Mouse (Mus musculus) stomach, embryonic 16.5 days (tissue): Measurements from ENCODE around the gene Stxbp3. TPM values are rescaled to one million over a fixed set of nuclear protein-coding genes. Genes with fewer than 3 reads are reported as not detected.
"Not testable (repeated sequence)": the region's sequence is repeated elsewhere in the genome, so short reads cannot be mapped to it uniquely, and the experiment has no call there.

Experiments used
- ATAC-seq: fragments of 200-750 bp; cut with Nextera tagmentation; 2 replicates; pipeline ENCODE4 v1.8.0; 2017; ENCODE audit warnings: moderate number of reproducible peaks, moderate TSS enrichment; ENCODE audit not compliant: insufficient read depth, low FRiP score
- H3K27ac ChIP-seq: fragments of 300-500 bp; sonication (generic); 2 replicates; pipeline ENCODE4 v1.5.1; 2014; ENCODE audit warnings: low read length
- H3K27me3 ChIP-seq: fragments of 300-500 bp; sonication (generic); 2 replicates; pipeline ENCODE4 v1.6.1; 2014; ENCODE audit warnings: low read length, control low read depth, mixed read lengths; ENCODE audit not compliant: control insufficient read depth, insufficient read depth
- H3K36me3 ChIP-seq: fragments of 300-500 bp; sonication (generic); 2 replicates; pipeline ENCODE4 v1.6.1; 2014; ENCODE audit warnings: low read length; ENCODE audit not compliant: control insufficient read depth, insufficient read depth
- H3K4me1 ChIP-seq: fragments of 300-500 bp; sonication (generic); 2 replicates; pipeline ENCODE4 v1.6.1; 2014; ENCODE audit warnings: low read length, control low read depth, mixed read lengths; ENCODE audit not compliant: control insufficient read depth, insufficient read depth
- H3K4me2 ChIP-seq: fragments of 300-500 bp; sonication (generic); 2 replicates; pipeline ENCODE4 v1.6.1; 2014; ENCODE audit warnings: low read depth, low read length, mixed read lengths
- H3K4me3 ChIP-seq: fragments of 300-500 bp; sonication (generic); replicated peaks from 2 replicates; pipeline ENCODE4 v1.5.1; 2014; ENCODE audit warnings: mild to moderate bottlenecking, low read length
- H3K9ac ChIP-seq: fragments of 300-500 bp; sonication (generic); 2 replicates; pipeline ENCODE4 v1.6.1; 2014; ENCODE audit warnings: low read length
- H3K9me3 ChIP-seq: fragments of 300-500 bp; sonication (generic); replicated peaks from 2 replicates; pipeline ENCODE4 v1.6.1; 2016; ENCODE audit warnings: low read length, control low read depth; ENCODE audit not compliant: control insufficient read depth
- whole genome bisulfite sequencing: fragments of 180-500 bp; shearing (Covaris S2); extraction: QIAGEN DNeasy Blood & Tissue Kit; methylation state at CpG from one replicate; pipeline ENCODE4 v1.1.7; 2014; 5-methylcytosine and 5-hydroxymethylcytosine counted together
- polyA plus RNA-seq: library from polyadenylated mRNA; unstranded; fragments of >200 nt; fragmentation: Nextera tagmentation; extraction: Ambion mirVana; gene quantifications from 2 replicates; pipeline ENCODE4 v1.2.1, GENCODE M21; 2015

Gene Stxbp3
- polyA plus RNA-seq, 1 experiment from 2014 or later = 44.6 TPM

- no peak overlapping the region for H3K4me3 ChIP-seq
- peak overlapping the region; percentile 44 for H3K9ac ChIP-seq
Observed at GRCm38 (mm10) chr3:108880544-108881507, 40.5 kb upstream of the Stxbp3 start.

GRCm38 (mm10) chr3:108879836-108880435 lies 39.6 kb upstream of the Stxbp3 start:
- H3K36me3 ChIP-seq = no peaks in the 10 kb centered on the region
- no peak for ATAC-seq
- H3K4me1 ChIP-seq = peaks cover 18% of the 10 kb centered on the region
- 0 out of 2 replicates have a peak overlapping the region, but pooled peaks have one; percentile 50 for H3K27ac ChIP-seq
- H3K4me2 ChIP-seq = no peak overlapping the region; the same call in 1 of the 2 replicates
- 55% methylated on average over 5 of the region's 5 CpGs for WGBS
- H3K9me3 ChIP-seq = no peaks in the 10 kb centered on the region
- no peak overlapping the region for H3K9ac ChIP-seq
- no peak overlapping the region for H3K4me3 ChIP-seq
- no peaks in the 10 kb centered on the region for H3K27me3 ChIP-seq

More at GRCm38 (mm10) chr3:108880544-108881507, 40.5 kb upstream of the Stxbp3 start:
- Histone ChIP-seq H3K36me3 (no peaks in the 10 kb centered on the region), H3K4me1 (peaks cover 18% of the 10 kb centered on the region), H3K4me2 (peak overlapping the region; percentile 32), H3K9me3 (no peaks in the 10 kb centered on the region), H3K27me3 (no peaks in the 10 kb centered on the region), H3K27ac (peak overlapping the region; percentile 76)
- WGBS = 35% methylated on average over 28 of the region's 28 CpGs
- ATAC-seq = peak; percentile 82; the same call in 1 of the 2 replicates

GRCm38 (mm10) chr3:108879129-108879528 lies 38.8 kb upstream of the Stxbp3 start:
- 42% methylated on average over 2 of the region's 2 CpGs for WGBS
- Histone ChIP-seq H3K9ac (no peak overlapping the region), H3K4me2 (no peak overlapping the region), H3K4me1 (peaks cover 18% of the 10 kb centered on the region), H3K9me3 (no peaks in the 10 kb centered on the region), H3K36me3 (no peaks in the 10 kb centered on the region), H3K4me3 (no peak overlapping the region), H3K27ac (no peak overlapping the region), H3K27me3 (no peaks in the 10 kb centered on the region)
- no peak for ATAC-seq

GRCm38 (mm10) chr3:108870631-108871030 lies 30.3 kb upstream of the Stxbp3 start:
- Histone ChIP-seq H3K36me3 (no peaks in the 10 kb centered on the region), H3K4me3 (no peak overlapping the region), H3K9me3 (no peaks in the 10 kb centered on the region), H3K27ac (no peak overlapping the region), H3K9ac (no peak overlapping the region), H3K4me1 (no peaks in the 10 kb centered on the region), H3K4me2 (no peak overlapping the region), H3K27me3 (no peaks in the 10 kb centered on the region)
- WGBS = 78% methylated on average over 6 of the region's 6 CpGs
- ATAC-seq = no peak

- no peaks in the 10 kb centered on the region for H3K9me3 ChIP-seq
- H3K4me2 ChIP-seq = no peak overlapping the region
- H3K27me3 ChIP-seq = no peaks in the 10 kb centered on the region
- ATAC-seq = no peak
- WGBS = 92% methylated on average over 3 of the region's 3 CpGs
- H3K4me1 ChIP-seq = no peaks in the 10 kb centered on the region
- no peaks in the 10 kb centered on the region for H3K36me3 ChIP-seq
- no peak overlapping the region for H3K4me3 ChIP-seq
- no peak overlapping the region for H3K27ac ChIP-seq
- H3K9ac ChIP-seq = no peak overlapping the region
Observed at GRCm38 (mm10) chr3:108867449-108867848, 27.1 kb upstream of the Stxbp3 start.

- Histone ChIP-seq H3K4me1 (no peaks in the 10 kb centered on the region), H3K27ac (no peak overlapping the region), H3K9me3 (no peaks in the 10 kb centered on the region), H3K9ac (no peak overlapping the region), H3K4me2 (no peak overlapping the region), H3K36me3 (no peaks in the 10 kb centered on the region), H3K27me3 (no peaks in the 10 kb centered on the region), H3K4me3 (no peak overlapping the region)
- no peak for ATAC-seq
- 81% methylated on average over 3 of the region's 3 CpGs for WGBS
Observed at GRCm38 (mm10) chr3:108865676-108866075, 25.4 kb upstream of the Stxbp3 start.

- Histone ChIP-seq H3K4me2 (no peak overlapping the region), H3K4me3 (no peak overlapping the region), H3K9me3 (no peaks in the 10 kb centered on the region), H3K27me3 (no peaks in the 10 kb centered on the region), H3K27ac (no peak overlapping the region), H3K36me3 (no peaks in the 10 kb centered on the region), H3K4me1 (no peaks in the 10 kb centered on the region), H3K9ac (no peak overlapping the region)
- ATAC-seq = no peak
- 43% methylated on average over 3 of the region's 3 CpGs for WGBS
Observed at GRCm38 (mm10) chr3:108865129-108865528, 24.8 kb upstream of the Stxbp3 start.

- H3K9me3 ChIP-seq = no peaks in the 10 kb centered on the region
- H3K4me1 ChIP-seq = peaks cover 6% of the 10 kb centered on the region
- ATAC-seq = no peak
- H3K9ac ChIP-seq = no peak overlapping the region
- WGBS = 63% methylated on average over 10 of the region's 10 CpGs
- H3K27ac ChIP-seq = no peak overlapping the region
- H3K36me3 ChIP-seq = no peaks in the 10 kb centered on the region
- H3K4me3 ChIP-seq = no peak overlapping the region
- H3K4me2 ChIP-seq = no peak overlapping the region
- no peaks in the 10 kb centered on the region for H3K27me3 ChIP-seq
Observed at GRCm38 (mm10) chr3:108863091-108863490, 22.8 kb upstream of the Stxbp3 start.

- not testable (repeated sequence) for H3K27ac ChIP-seq, H3K9ac ChIP-seq, ATAC-seq, H3K9me3 ChIP-seq, H3K4me3 ChIP-seq, H3K36me3 ChIP-seq, H3K4me1 ChIP-seq, H3K4me2 ChIP-seq, H3K27me3 ChIP-seq
- 77% methylated on average over 4 of the region's 4 CpGs for WGBS
Observed at GRCm38 (mm10) chr3:108862282-108862681, 22.0 kb upstream of the Stxbp3 start.
